ENCODE assay signal across 20 mouse cellular contexts in genomic region chr13:107394451-107394850, GRCm38 (mm10).
DNase-seq lines count a peak whose midpoint lies in the region; TF ChIP-seq lines count a peak whose summit lies in the region.
"Had no signal": no experiment of that assay in that cellular context is flagged by ENCODE, and none has a peak within 500 bp of the region (broad histone marks: within the 10 kb centered on the region; RNA-seq: fewer than 3 reads in every experiment).

No protein-coding gene starts in this region.

- intact Hi-C loops in gastrocnemius, adult 2 months (cut with DNase I): no loop called here

- no peak overlapping the region for H3K4me3 ChIP-seq in gastrocnemius, adult 2 months
- H3K4me3 ChIP-seq: embryonic facial prominence, embryonic 10.5 days; embryonic facial prominence, embryonic 13.5 days; hindbrain, embryonic 10.5 days; hindbrain, embryonic 13.5 days; intestine, embryonic 15.5 days had no signal

- no peak overlapping the region for H3K27ac ChIP-seq in gastrocnemius, adult 2 months
- H3K27ac ChIP-seq: embryonic facial prominence, embryonic 10.5 days; embryonic facial prominence, embryonic 13.5 days; hindbrain, embryonic 10.5 days; hindbrain, embryonic 13.5 days; intestine, embryonic 15.5 days had no signal

- DNase-seq in gastrocnemius, adult 2 months: peak; percentile 30
- DNase-seq in gastrocnemius, postnatal 10 days: no peak
- DNase-seq in kidney, postnatal 14 days: peak; percentile 6
- DNase-seq in kidney, postnatal 4 days: no peak
- peak; percentile 38 for DNase-seq in lung, postnatal 36 days
- no peak for DNase-seq in lung, postnatal 25 days (ENCODE audit: low spot score)
- DNase-seq: adrenal gland, postnatal 25 days; B cell, adult 2 months; cerebellum, adult 11-12 months; cerebellum, adult 8-10 months; cerebellum, postnatal 36 days; embryo, embryonic 11 days; forebrain, postnatal 0 days; gastrocnemius, postnatal 36 days; heart, postnatal 36 days had no signal

- TF ChIP-seq CTCF in gastrocnemius, adult 2 months (IDR thresholded peaks at IDR 0.05): no peak

Comparison
In these comparisons a context has a peak if more than half of its experiments do, and no peak if none do; other contexts are left out.
1. DNase-seq: peak in gastrocnemius, adult 2 months (single experiment), kidney, postnatal 14 days (single experiment) and lung, postnatal 36 days (single experiment); none in gastrocnemius, postnatal 10 days (single experiment), kidney, postnatal 4 days (0 of 2) and lung, postnatal 25 days (single experiment).